Mouse (Mus musculus) gastrocnemius, postnatal 4 days (tissue): ENCODE measurements around the gene Gdpd3. TPM values are rescaled to one million over a fixed set of nuclear protein-coding genes. Genes with fewer than 3 reads are reported as not detected.
"Not testable (repeated sequence)": the region's sequence is repeated elsewhere in the genome, so short reads cannot be mapped to it uniquely, and the experiment has no call there.

Source experiments
- DNase-seq, 2 experiments: peaks; one replicate each; pipeline ENCODE4 v3.0.0; 2021 to 2022; ENCODE audit warnings: low spot score in 2 of 2, mixed read lengths in 2 of 2
- total RNA-seq, 2 experiments: library from RNA; stranded (reverse); gene quantifications; 2 replicates each; pipeline ENCODE4 v1.2.3; 2021

Gene Gdpd3
- total RNA-seq, 2 experiments from 2014 or later = 4.8 to 5.1 TPM

GRCm38 (mm10) chr7:126759672-126760390 is 6.3 kb upstream of the Gdpd3 start:
- no peak for DNase-seq

GRCm38 (mm10) chr7:126760391-126760802 is 5.7 kb upstream of the Gdpd3 start:
- DNase-seq = peak; percentile 60 to 76

- DNase-seq = no peak
These were observed 5.2 kb upstream of the Gdpd3 start for GRCm38 (mm10) chr7:126760956-126761355.

GRCm38 (mm10) chr7:126761529-126762067 is 4.5 kb upstream of the Gdpd3 start:
- DNase-seq = no peak

GRCm38 (mm10) chr7:126762471-126763008 is 3.6 kb upstream of the Gdpd3 start:
- DNase-seq = no peak

GRCm38 (mm10) chr7:126765540-126765939 is 594 bp upstream of the Gdpd3 start:
- DNase-seq = no peak

- no peak for DNase-seq
These were observed 867 bp downstream of the Gdpd3 start for GRCm38 (mm10) chr7:126767001-126767400.

GRCm38 (mm10) chr7:126770784-126771183 is 4.7 kb downstream of the Gdpd3 start:
- no peak for DNase-seq

- no peak for DNase-seq
These were observed 7.2 kb downstream of the Gdpd3 start for GRCm38 (mm10) chr7:126773351-126773750.

- no peak for DNase-seq
These were observed 8.3 kb downstream of the Gdpd3 start for GRCm38 (mm10) chr7:126774463-126774862.

- DNase-seq = no peak
These were observed 9.2 kb downstream of the Gdpd3 start for GRCm38 (mm10) chr7:126775185-126775977.

- no peak for DNase-seq
These were observed 9.8 kb downstream of the Gdpd3 start for GRCm38 (mm10) chr7:126775978-126776234.

GRCm38 (mm10) chr7:126776598-126777057 is 10.5 kb downstream of the Gdpd3 start, which contains the start of gene Ypel3:
Gene Ypel3, plus strand, starts transcription at chr7:126776955.
- peak; percentile 92 to 96 for DNase-seq

- DNase-seq = no peak
These were observed 11.3 kb downstream of the Gdpd3 start for GRCm38 (mm10) chr7:126777476-126777875.

GRCm38 (mm10) chr7:126778147-126778546 is 12.0 kb downstream of the Gdpd3 start:
- no peak for DNase-seq

GRCm38 (mm10) chr7:126779101-126779500 is 13.0 kb downstream of the Gdpd3 start:
- not testable (repeated sequence) for DNase-seq

- DNase-seq = peak; percentile 76 to 89
These were observed 14.1 kb downstream of the Gdpd3 start for GRCm38 (mm10) chr7:126779983-126780970.

- DNase-seq = no peak
These were observed 15.0 kb downstream of the Gdpd3 start, which contains the start of gene Tbx6 for GRCm38 (mm10) chr7:126780971-126781635. Gene Tbx6, plus strand, starts transcription at chr7:126781483.

GRCm38 (mm10) chr7:126781661-126782370 is 15.7 kb downstream of the Gdpd3 start:
- no peak for DNase-seq
